Mouse (Mus musculus) MN1 (cell line): Measurements from ENCODE around the gene Proser2.
"Not testable (repeated sequence)": the region's sequence is repeated elsewhere in the genome, so short reads cannot be mapped to it uniquely, and the experiment has no call there.

Experiments
- DNase-seq: peaks from one replicate; pipeline ENCODE4 v3.0.0-alpha.2; 2016; ENCODE audit warnings: low spot score

Proser2 gene

GRCm38 (mm10) chr2:6128881-6129280, 1.1 kb downstream of the Proser2 start:
- DNase-seq, result no peak

DNA sequence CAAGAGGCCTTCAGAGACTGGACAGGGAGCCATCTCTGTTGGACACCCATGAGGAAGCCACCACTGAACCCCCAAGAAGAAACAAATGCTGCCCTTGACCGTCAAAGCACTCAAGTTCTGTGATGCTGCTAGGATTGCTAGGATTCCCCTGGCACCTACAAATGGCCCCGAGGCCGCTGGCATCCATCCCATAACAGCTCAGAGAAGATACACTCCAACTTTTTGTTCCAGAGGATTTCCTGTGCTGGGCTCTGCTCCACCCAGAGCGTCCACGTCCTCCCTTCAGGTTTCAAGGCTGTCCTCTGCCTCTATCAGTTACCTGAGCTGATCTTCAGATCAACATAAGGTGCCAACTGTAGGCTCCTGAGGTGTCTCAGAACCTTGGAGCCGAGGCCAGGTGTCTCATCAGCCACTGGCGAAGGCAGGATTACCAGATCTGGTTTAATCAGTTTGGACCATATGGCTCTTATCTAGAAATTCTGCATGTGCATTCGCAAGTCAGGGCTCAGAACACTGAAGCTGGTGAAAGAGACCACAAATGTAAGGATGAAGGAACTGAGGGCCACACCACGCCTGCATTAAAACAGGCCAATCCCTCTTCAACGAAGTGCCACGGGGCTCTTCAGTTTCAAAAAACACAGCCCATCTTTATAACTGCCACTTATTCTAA, 1.7 kb downstream of the Proser2 start:
- no peak for DNase-seq

DNA sequence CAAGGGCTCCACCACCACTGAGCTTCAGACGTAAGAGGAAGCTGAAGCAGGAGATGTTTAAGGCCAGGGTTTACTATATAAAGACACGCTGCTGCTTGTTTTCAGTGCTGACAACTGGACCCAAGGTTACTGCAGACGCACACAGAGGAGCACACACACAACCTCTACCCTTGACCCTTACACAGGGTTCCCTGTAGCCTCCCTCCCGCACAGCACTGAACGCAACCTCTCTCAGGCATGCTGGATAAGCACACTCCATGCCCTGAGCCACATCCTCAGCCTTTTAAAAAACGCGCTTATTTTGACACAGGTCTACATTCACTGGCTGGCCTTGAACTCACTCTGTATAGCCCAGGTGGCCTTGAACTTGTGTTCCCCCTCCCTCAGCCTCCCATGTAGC, 7.0 kb downstream of the Proser2 start:
- DNase-seq, result no peak

DNA sequence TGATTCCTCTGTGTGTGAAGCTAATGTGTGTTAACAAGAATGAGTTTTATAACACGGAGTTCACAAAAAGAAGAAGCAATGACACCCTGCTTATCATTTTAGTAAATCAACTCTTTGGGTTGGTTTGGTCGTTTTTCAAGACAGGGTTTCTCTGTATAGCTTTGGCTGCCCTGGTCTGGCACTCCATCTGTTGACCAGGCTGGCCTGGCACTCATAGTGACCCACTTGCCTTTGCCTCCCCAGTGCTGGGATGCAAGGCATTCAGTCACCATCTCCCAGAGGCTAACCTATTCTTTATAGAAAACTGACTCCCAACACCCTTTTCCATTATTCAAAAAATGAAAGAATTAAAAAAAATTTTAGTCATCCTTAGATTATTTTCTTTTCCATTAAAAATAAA, 8.9 kb downstream of the Proser2 start:
- no peak for DNase-seq

DNA sequence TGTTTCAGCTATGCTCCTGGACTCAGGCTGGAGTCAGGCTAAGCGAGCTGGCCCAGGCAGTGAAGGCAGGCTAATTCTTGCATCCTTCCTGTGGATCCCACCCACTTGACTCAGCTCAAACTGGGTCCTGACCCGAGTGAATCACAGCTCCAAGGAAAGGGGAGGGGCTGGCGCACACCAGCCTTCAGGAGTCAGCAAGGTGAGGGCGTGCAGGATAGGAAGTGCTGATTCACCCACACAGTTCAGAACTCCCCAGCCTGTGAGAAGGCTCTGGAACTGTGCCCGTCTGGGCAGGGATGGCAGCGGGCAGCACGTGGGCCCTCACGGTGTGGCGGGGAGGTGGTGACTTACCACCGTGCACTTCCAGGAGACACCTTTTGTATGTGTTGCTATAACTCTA, 11.8 kb downstream of the Proser2 start:
- no peak for DNase-seq

DNA sequence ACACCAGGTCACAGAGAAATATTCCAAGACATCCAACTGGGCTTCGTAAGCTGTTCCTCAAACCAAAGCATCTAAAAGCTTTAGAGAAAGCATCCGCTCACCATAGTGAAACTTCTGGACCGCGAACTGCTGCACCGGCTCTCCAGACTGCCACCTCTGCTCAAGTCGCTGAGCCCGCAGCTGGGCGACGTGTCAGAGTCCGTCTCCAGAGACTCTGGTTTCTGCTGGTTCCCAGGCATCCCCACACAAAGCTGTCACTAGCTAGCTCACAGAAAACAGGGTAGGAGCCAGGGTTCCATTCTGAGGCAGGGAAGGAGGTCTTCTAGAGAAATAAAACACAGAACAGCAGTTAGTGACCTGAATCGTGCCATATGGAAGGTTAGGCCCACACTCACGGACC, 16.2 kb downstream of the Proser2 start:
- DNase-seq, result no peak

- DNase-seq, result no peak
These were observed 17.4 kb downstream of the Proser2 start for GRCm38 (mm10) chr2:6112619-6113018.

DNA sequence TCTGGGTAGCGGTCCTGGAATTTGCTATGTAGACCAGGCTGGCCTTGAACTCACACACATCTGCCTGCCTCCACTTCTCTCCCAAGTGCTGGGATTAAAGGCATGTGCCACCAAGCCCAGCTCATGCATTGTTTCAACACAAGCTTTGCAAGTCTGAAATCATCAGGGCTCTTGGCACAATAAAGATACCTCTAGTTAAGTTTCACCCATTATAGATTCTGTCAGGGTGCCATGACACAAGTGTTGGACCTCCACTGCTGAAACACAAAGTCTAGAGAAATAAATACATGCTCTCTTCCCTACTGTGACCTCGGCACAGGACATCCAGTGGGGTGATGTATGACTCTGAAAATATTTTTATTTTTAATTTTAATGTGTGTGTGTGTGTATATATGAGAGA, 24.6 kb downstream of the Proser2 start:
- DNase-seq, result no peak

DNA sequence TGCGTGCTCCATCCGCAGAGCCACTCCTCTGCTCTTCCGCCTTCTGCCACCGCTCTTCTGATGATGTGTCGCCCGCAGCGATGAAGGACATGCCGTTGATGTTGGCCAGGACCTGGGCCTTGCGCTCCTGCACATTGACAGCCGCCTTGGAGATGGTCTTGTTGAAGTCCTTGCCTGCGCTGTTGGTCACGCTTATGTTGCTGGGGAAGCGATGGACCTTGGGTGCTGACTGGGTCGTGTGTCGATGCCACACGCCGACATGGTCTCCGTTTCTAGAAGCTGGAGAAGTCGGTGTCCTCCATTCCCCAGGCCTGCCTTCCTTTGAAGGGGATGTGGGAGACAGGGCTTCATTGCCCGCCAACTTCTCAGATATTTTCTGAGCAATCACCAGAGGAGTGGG, 29.3 kb downstream of the Proser2 start:
- DNase-seq, result no peak

- no peak for DNase-seq
These were observed 29.8 kb downstream of the Proser2 start for GRCm38 (mm10) chr2:6100027-6100749.

DNA sequence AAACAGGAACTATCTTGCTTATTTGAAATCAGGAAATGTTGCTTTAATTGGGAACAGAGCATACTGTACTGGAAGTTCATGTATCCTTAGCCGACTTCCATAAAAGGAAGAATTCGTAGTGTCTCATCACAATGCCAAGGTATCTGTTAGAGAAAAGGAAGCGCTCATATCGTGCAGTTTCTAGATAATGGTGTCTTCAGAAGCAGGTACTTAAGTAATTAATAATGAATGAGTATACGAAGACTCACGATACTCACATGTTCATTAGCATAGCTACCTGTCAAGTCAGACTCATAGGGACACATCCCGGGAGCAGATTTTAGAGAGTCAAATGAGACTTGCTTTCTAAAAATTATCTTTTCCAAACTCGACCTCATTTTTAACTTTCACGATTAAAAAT, 30.6 kb downstream of the Proser2 start:
- DNase-seq, result no peak

DNA sequence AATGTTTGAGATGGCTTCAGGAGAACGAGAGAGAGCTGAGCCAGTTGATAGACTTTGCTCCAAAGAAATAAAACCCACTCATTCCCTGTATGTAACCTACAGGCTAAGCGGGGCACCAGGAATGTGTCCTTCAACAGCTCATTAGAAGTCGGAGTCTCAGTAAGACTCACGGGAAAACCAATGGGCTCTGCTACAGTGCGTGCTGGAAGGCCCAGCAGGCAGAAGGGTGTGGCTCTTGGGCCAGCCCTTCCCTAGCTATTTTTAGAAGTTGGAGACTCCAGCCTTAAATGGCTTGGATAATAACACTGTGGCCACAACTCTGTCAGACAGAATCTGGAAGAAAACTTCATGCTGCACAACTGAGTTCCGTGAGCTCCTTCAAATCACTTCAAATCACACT, 31.1 kb downstream of the Proser2 start:
- DNase-seq, result no peak

GRCm38 (mm10) chr2:6097113-6097716, 32.8 kb downstream of the Proser2 start:
- DNase-seq, result no peak

- DNase-seq, result not testable (repeated sequence)
These were observed 40.1 kb downstream of the Proser2 start for GRCm38 (mm10) chr2:6089941-6090340.

- no peak for DNase-seq
These were observed 42.9 kb downstream of the Proser2 start for GRCm38 (mm10) chr2:6087151-6087550.

DNA sequence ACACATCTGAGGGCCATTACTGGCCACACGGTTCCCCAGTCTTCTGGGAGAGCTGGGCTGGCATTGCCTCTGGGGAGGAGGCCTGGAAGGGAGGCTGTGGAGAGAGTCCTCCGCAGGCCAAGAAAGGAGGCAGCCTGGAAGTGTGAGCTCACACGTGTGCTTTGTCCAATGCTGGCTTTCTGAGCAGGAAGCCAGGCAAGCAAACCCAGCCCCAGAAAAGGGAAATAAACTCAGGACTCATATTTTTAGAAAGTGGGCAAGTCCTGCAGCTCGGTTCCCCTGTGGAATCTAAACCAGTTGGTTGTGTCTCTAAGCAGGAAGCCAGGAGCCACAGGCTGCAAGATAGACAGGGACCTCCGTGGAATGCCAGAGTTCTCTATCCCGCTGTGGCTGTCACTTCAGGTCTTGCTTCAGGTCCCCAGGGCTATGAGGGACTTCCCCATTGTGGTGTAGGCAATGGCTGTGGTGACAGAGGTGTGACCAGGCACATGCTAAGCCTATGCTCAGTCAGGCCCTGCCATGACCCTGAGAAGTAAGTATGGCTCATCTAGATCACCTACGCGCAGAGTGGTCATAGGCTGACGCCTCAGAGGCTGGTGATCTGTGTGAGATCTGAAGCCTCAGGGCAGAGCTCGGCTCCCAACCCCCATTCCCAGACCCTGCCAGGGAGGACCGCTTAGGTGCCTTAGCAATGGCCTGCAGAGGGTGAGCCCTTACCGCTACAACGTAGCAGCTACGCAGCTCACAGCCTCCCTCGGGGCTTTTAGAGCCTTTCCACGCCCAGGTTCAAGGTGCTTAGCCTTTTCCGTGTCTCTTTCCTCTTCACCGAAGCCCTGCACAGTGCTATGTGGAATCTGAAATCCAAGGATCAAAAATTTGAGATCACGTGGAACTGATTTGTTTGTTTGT, 44.1 kb downstream of the Proser2 start:
- DNase-seq, result no peak

DNA sequence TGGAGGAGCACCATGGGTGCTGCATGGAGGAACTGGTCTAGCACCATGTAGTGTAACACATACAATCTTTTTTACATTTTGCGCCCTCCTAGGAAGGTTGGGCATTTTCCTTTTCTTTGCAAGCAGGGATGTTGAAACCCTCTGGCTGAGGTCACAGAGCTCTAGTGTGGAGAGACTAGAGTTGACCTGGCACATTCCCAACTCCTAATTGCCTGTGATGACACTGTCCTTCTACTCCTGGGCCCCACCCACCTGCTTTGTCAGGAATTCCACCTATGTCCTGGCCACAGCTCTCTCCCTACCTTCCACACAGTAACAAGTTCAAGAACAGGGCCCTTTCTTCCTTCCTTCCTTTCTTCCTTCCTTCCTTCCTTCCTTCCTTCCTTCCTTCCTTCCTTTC, 46.3 kb downstream of the Proser2 start:
- no peak for DNase-seq

DNA sequence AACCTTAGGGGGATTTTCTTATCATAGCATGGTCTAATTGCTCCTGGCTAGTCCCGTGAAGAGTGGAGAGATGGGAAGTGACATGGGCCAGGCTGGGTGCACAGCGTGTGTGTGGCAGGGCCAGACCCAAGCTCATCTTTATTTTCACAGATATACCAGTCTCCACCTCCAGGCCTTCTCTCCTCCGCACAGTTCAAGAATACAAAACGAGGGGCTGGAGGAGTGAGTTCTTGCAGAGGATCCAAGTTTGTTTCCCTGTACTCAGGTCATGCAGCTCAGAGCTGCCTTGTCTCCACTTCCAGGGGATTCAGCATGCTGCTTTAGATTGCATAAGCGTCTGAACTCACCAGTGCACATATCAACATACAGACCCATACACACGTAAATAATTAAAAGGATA, 47.4 kb downstream of the Proser2 start:
- no peak for DNase-seq

DNA sequence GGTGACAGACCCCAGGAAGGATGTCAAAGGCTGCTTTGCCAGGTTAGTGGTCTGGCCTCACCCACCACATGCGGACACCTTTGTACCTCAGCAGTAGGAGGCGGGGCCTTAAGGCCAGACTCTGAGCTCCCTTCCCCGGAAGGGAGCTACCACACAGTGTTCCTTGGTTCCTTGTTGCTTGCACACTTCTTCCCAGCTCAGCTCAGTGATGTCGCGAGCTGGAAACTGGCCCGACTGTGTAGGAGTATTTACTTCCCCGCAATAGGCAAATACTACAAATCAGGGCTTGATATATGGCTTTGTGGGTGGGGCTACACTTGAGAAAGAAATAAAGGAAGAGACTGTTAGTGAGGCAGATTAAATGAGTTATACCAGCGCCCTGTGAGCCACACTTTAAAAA, 48.9 kb downstream of the Proser2 start:
- DNase-seq, result no peak

DNA sequence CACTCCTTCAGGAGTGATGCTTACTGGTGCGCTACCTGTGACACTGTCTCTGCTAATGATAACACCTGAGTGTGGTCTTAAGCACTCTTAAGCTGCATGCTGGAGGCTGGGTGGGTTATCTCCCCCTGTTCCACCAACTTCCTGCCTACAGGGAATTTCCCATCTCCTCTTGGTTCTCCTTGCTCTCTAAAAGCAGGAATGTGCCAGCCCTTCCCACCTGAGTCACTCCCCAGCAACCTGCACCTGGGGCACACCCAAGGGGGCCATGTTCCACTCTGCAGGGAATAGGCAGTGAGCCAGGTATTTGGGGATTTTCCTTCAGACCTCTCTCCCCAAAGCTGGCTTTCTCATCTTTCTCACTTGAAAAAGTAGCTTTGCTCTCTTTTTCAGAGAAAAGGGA, 50.0 kb downstream of the Proser2 start:
- no peak for DNase-seq

DNA sequence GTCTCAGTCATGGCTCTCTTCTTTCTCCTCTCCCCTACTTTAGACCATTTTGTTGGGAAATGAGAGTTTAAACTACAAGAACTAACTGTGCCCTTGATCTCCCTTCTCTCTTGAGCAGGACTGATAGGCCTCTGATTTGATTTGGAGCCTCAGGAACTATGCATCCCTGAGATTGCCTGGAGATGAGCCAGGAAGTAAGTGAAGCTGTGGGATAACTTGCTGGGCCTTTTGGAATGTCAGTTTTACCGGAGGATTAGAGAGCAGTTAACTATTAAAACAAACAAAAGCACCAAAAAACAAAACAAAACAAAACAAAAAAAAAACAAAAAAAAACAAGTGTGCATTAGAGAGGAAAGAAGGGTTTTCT, 54.5 kb downstream of the Proser2 start:
- no peak for DNase-seq

DNA sequence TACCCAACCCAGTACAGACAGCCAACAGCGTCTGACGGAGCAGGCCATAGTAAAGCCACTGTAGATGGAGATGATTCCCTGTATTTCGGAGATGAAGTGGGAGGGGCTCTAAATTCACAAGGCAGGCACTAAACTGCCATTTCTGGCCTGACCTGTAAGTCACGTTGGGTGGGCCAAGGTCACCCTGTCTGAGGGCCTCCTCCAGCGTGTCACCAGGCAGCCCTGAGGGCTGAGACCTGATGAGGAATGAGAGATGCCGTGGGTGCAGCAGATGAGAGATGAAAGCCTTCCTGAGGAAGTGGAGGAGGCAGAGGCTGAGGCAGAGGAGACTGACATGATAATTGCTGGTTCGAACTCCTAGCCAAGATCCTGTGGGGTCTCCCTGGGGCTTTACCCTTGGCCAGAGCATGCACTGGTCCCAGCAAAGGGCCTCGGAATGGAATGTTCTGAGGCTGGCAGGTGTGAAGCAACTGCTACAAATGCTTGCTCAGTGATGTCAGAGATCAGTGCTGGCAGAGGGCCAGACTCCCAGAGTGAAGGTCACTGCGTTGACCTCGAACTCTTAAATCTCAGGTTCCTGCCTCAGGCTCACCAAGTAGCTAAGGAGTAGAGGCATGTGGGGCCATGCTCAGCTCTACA, 55.0 kb downstream of the Proser2 start:
- DNase-seq, result no peak
